Mouse (Mus musculus) heart, postnatal 25 days (tissue): Measurements from ENCODE around the gene Fbxo42. TPM values are rescaled to one million over a fixed set of nuclear protein-coding genes. Genes with fewer than 3 reads are reported as not detected.

Experiments
- DNase-seq: peaks from one replicate; pipeline ENCODE4 v3.0.0; 2022; ENCODE audit warnings: low spot score
- intact Hi-C: fragments of 180-260 bp; cut with DNase I; formaldehyde crosslinking; loops from one replicate; pipeline ENCODE4 v1.15.1; 2025
- total RNA-seq, 2 experiments: library from RNA; stranded (reverse); gene quantifications; 2 replicates each; pipeline ENCODE4 v1.2.3; 2021

Fbxo42 gene
- total RNA-seq, 2 experiments from 2014 or later: 10.0 to 10.1 TPM

GRCm38 (mm10) chr4:141210524-141211219 lies 63.0 kb downstream of the Fbxo42 start:
- intact Hi-C loops: loop anchor here (5.0 kb wide), 1 partner anchor 37 kb away; no protein-coding TSS in a partner anchor
- DNase-seq: no peak

- no peak for DNase-seq
- intact Hi-C loops: loop anchor here (5.0 kb wide), 1 partner anchor 36 kb away; no protein-coding TSS in a partner anchor
Observed at GRCm38 (mm10) chr4:141211646-141212045, 63.9 kb downstream of the Fbxo42 start.

GRCm38 (mm10) chr4:141212892-141213291 lies 65.2 kb downstream of the Fbxo42 start:
- no peak for DNase-seq
- intact Hi-C loops: loop anchor here (5.0 kb wide), 1 partner anchor 34 kb away; no protein-coding TSS in a partner anchor

GRCm38 (mm10) chr4:141213342-141213741 lies 65.6 kb downstream of the Fbxo42 start:
- no peak for DNase-seq
- intact Hi-C loops: loop anchor here (5.0 kb wide), 1 partner anchor 34 kb away; no protein-coding TSS in a partner anchor

- intact Hi-C loops: loop anchor here (5.0 kb wide), 1 partner anchor 33 kb away; no protein-coding TSS in a partner anchor
- peak; percentile 88 for DNase-seq
Observed at GRCm38 (mm10) chr4:141213770-141214336, 66.1 kb downstream of the Fbxo42 start, which contains the start of gene Rsg1. Gene Rsg1 (plus strand): TSS chr4:141213956.

- DNase-seq: no peak
- intact Hi-C loops: loop anchor here (5.0 kb wide), 1 partner anchor 33 kb away; no protein-coding TSS in a partner anchor
Observed at GRCm38 (mm10) chr4:141214337-141214851, 66.7 kb downstream of the Fbxo42 start.

- intact Hi-C loops: no loop called here
- no peak for DNase-seq
Observed at GRCm38 (mm10) chr4:141219583-141220213, 72.0 kb downstream of the Fbxo42 start.

GRCm38 (mm10) chr4:141221848-141222247 lies 74.1 kb downstream of the Fbxo42 start:
- intact Hi-C loops: no loop called here

GRCm38 (mm10) chr4:141222752-141223151 lies 75.0 kb downstream of the Fbxo42 start:
- intact Hi-C loops: no loop called here
- DNase-seq: no peak

More at GRCm38 (mm10) chr4:141221848-141222247, 74.1 kb downstream of the Fbxo42 start:
- no peak for DNase-seq

- intact Hi-C loops: no loop called here
- DNase-seq: no peak
Observed at GRCm38 (mm10) chr4:141228687-141229086, 81.0 kb downstream of the Fbxo42 start.

- intact Hi-C loops: no loop called here
- no peak for DNase-seq
Observed at GRCm38 (mm10) chr4:141233196-141233595, 85.5 kb downstream of the Fbxo42 start.

GRCm38 (mm10) chr4:141235537-141236111 lies 87.9 kb downstream of the Fbxo42 start:
- no peak for DNase-seq
- intact Hi-C loops: no loop called here

GRCm38 (mm10) chr4:141236856-141237255 lies 89.1 kb downstream of the Fbxo42 start:
- DNase-seq: no peak
- intact Hi-C loops: no loop called here

GRCm38 (mm10) chr4:141238492-141239387 lies 91.0 kb downstream of the Fbxo42 start:
- no peak for DNase-seq
- intact Hi-C loops: no loop called here

GRCm38 (mm10) chr4:141239388-141240125 lies 91.8 kb downstream of the Fbxo42 start, which contains the start of gene Arhgef19:
Gene Arhgef19 (plus strand): TSS chr4:141239499.
- intact Hi-C loops: no loop called here

GRCm38 (mm10) chr4:141240617-141241016 lies 92.9 kb downstream of the Fbxo42 start:
- intact Hi-C loops: no loop called here
- no peak for DNase-seq

More at GRCm38 (mm10) chr4:141239388-141240125, 91.8 kb downstream of the Fbxo42 start, which contains the start of gene Arhgef19:
- peak; percentile 84 for DNase-seq

- intact Hi-C loops: no loop called here
Observed at GRCm38 (mm10) chr4:141241861-141242260, 94.1 kb downstream of the Fbxo42 start.

GRCm38 (mm10) chr4:141242651-141243241 lies 95.0 kb downstream of the Fbxo42 start:
- DNase-seq: no peak
- intact Hi-C loops: no loop called here

More at GRCm38 (mm10) chr4:141241861-141242260, 94.1 kb downstream of the Fbxo42 start:
- no peak for DNase-seq
